Comparison of ENCODE assay signal across 1 mouse cellular context in the genomic region with DNA sequence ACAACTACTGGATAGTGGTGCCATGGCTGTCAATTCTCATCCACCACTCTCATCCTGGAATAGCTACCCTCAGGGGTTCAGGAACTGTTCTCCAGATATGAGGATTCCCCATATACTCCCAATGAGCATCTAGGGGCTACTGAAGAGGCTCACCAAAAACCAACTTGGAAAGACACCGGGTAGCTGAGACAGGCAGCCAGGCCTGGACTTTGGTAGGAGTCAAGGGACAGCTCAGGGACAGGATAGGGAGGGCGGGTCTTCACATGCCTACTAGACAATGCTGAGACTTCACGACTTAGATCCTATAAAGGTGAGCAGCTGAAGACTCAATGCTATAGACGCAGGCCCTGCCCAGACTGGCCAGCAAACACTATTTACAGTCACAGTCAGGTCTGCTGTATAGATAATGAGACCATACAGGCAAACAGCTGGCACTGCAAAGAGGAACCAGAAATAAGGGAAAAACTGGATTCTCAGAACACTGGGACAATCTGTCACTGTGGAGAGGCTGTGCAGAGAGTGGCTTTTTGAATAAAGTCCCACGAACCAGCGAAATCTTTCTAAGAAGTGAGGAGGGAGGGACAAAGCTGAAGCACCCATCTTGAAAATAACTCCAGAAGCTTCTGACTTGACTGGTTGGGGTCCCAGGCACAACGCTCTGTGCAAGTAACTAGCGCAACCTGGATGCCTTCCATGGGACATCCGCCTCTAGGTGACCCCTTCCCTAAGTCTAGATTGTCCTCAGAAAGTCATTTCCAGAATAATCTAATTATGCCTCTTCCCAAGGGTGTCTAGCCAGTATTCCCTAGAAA.
TF ChIP-seq lines count a peak whose summit lies in the region.

No protein-coding gene starts in this region.

TF ChIP-seq in MEL, 35 proteins besides CTCF, POLR2A, EP300 and RAD21:
- TF ChIP-seq TAL1 (IDR thresholded peaks at IDR 0.05; ENCODE audit: low read length), result peak; percentile 41
- TF ChIP-seq CHD1 (IDR thresholded peaks at IDR 0.05; ENCODE audit: low read depth, low read length), result no peak
- TF ChIP-seq ETS1 (IDR thresholded peaks at IDR 0.05; ENCODE audit: low read depth, low read length), result peak; percentile 46; the same call in 1 of the 2 replicates
- 0 out of 2 replicates have a peak, but pooled peaks have one; percentile 14 for TF ChIP-seq GATA1 (IDR thresholded peaks at IDR 0.05; ENCODE audit: low read depth, low read length)
- no peak for TF ChIP-seq POLR2AphosphoS5 (IDR thresholded peaks at IDR 0.05; ENCODE audit: borderline replicate concordance, low read depth, low read length)
TF ChIP-seq in MEL: peak in this region for 3.
